Mouse (Mus musculus) mouse embryonic stem cell (cell line): ENCODE measurements at regions not wholly inside any gene's neighbourhood (a gene's known extent, or its start where the extent isn't known, plus 50 kb on each side); places are given as distances from the start of the nearest gene placed in this dataset.
"Not testable (repeated sequence)": the region's sequence is repeated elsewhere in the genome, so short reads cannot be mapped to it uniquely, and the experiment has no call there.

Experiments used
- in situ Hi-C, 2 experiments: fragments of 300-500 bp; cut with MboI; formaldehyde crosslinking; loops; 1 replicate in 1 of 2; 3 replicates in 1 of 2; pipeline ENCODE4 v1.14.3; 2019 to 2020; ENCODE audit warnings: low sequenced_read_pairs in 2 of 2, low pct_unique_long_range_greater_than_20kb in 1 of 2, mixed read lengths in 1 of 2; ENCODE audit not compliant: unreplicated experiment in 1 of 2

DNA sequence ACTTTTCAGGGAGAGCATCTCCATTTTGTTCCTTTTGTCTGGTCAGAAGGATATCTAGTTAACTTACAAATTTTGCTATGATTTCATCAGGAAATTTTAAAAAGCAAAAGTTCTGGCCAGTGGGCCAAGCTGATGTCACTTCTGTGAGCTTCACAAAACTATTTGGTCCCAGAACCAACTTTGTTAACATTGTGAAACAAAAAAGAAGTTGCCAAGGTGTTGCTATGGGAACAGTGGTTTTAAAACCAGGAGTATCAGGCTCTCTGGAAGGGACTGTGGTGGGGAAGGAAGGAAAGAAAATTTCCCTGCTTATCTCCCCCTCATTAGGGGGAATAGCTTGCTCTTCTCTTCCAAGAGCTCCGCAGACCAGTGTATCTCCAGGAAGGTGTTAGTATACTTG is 416.8 kb upstream of the Auts2 start:
- in situ Hi-C loops: no loop called here

DNA sequence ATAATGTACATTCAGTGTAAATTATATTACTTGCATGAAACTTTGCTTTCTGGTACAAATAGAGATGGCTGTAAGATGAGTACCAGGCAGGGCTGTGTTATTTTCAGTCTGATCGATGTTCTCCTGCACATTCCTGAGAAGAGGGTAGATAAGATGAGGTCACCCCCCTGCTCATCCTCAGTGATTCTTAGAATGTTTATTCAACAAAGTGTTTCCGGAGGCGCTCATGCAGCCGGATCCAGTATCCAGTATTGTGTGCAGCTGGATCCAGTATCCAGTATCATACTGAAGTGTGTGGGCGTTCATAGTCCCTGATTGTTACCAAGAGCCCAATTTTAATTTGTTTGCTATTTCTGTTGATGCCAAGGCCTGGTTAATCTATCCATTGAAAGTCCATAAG is 413.0 kb upstream of the Auts2 start:
- in situ Hi-C loops: no loop called here

GRCm38 (mm10) chr5:132955051-132955450 is 411.9 kb upstream of the Auts2 start:
- in situ Hi-C loops: no loop called here

DNA sequence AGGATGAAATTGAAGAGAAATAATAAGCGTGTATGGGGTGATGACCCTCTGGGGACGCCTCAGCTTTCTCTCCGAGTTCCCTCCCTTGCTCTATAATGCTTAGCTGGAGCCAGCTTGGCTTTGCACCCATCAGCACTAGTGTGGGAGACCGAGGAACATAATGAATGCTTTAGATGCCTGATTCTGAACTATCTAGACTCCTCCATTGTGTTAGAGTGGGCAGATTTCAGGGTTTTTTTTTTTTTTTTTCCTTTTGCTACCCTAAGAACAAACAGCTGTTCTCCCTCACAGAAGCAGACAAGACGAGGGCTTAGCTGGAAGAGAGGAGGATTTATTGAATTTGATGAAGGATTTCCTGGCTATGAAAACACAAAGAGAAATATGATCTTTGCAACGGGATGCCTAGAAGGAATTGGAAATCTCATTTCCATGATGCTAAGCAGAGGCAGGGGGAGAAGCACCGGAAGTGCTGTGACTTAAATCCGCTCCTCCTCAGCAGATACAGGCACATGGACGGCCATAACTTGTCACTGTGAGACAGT is 390.4 kb upstream of the Auts2 start:
- in situ Hi-C loops: no loop called here

- in situ Hi-C loops: not testable (repeated sequence)
These were observed 386.8 kb upstream of the Auts2 start for GRCm38 (mm10) chr5:132929955-132930354.

DNA sequence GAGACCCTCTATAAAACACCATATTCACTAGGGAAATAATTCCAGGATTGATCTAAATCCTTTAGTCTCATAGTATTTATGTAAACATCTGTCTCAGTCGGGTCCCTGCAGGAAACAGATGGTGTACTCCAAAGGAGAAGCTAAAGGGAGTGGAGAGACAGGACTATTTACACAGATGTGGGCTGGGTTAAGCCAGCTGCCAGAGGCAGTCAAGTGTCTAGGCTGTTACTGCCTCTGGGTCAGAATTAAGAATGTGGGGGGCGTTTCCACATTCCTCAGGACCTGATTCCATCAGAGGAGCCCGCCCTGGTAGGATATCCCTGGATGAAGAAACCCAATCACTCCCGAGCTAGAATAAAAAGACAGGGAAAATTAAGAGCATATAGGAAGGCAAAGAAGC is 380.2 kb upstream of the Auts2 start:
- in situ Hi-C loops: no loop called here

- in situ Hi-C loops: no loop called here
These were observed 365.9 kb upstream of the Auts2 start for GRCm38 (mm10) chr5:132909056-132909455.

GRCm38 (mm10) chr5:132908220-132908619 is 365.1 kb upstream of the Auts2 start:
- in situ Hi-C loops: no loop called here

- in situ Hi-C loops: no loop called here
These were observed 349.4 kb upstream of the Auts2 start for GRCm38 (mm10) chr5:132892591-132892990.

DNA sequence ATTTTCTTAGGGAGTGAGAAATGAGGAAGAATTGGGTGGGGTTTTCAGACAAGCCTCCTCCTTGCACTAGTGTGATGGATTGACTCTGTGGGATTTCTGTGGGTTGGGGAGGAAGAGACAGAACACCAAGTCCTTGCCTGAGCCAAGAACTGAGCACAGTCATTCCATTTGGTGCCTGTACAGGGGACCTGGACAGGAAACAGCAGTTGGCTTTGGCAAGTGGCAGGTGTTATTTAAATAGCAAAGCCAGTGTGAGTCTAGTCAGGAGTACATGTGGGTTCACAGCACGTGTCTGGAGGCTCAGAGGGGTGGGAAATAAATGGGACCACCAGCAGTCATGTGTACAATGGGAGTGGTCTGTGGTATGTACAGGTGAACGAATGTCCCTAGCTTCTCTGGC is 341.0 kb upstream of the Auts2 start:
- in situ Hi-C loops: no loop called here

DNA sequence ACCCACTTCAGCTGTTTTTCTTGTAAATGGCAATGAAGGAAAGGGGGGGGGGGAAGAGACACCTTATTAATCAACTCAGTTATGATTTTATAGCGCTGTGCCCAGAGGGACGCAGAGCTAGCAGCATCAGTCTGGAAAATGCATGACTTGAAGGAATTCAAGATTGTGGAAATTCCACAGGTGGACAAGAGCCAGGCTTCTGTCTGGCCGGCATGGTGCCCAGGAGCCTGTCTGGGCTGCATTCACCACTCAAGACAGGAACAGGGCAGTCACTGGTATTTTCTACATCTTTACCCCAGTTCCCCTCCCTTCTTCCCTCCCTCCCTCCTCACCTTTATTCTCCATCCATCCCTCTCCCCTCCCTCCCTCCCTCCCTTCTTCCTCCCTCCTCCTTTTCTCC is 339.1 kb upstream of the Auts2 start:
- in situ Hi-C loops: no loop called here

DNA sequence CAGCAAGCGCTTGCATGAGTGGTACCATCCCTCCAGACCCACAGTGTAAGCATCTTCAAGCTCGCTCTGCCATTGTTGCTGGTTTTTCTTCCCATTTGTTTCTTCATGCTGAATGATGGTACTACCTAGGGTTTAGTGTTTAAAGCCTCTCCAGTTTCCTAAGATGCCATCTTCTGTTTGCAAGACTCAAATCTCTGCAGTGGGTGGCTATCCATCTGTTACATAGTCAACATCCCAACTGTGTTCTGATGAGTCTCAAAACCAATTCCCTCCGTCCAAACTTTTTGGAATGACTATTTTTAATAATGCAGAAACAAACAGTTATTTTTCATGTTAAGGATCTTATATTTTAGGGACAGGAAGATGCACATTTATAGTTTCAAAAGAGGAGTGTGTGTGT is 338.0 kb upstream of the Auts2 start:
- in situ Hi-C loops: no loop called here

- in situ Hi-C loops: no loop called here
These were observed 333.2 kb upstream of the Auts2 start for GRCm38 (mm10) chr5:132876336-132876840.

- in situ Hi-C loops: no loop called here
These were observed 315.8 kb upstream of the Auts2 start for GRCm38 (mm10) chr5:132858846-132859510.

DNA sequence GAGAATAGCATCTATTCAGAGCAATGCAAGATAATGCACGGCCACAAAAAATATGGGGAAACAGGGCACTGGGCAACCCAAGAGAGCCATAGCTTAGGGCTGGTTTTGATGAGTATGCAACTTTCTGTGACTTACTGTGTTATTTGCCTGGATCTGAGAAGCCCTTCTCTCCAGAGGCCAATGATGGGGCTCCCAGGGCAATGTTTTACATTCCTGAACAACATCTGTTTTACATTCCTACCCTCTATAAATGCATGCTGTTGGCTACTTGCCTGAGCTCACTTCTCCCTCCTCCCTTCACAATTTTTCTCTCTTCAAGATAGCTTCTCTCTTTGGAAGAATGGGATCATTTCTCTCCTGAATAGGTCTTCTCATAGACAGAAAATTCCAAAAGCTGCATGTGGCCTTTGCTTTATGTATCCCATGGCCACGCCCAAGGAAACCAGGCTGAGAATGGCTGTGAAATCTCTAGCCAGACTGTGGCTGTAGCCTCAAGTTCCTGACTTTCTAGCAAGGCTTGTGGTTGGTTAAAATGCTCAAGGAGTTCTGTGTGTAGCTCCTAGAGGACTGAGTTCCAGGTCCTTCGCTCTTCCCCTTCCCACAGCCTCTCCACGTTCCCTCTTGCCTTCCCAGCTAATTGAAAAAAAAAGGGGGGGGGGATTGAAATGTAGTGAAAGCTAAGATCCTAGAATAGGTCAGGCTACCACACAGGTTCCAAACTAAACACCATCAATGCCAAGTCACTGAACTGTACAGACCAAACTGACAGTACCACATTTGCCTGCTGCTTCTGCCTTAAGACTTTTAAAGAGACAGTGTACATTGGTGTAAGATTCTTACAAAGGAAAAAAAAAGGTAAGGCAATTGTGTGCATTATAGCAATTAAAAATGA is 312.7 kb upstream of the Auts2 start:
- in situ Hi-C loops: no loop called here

DNA sequence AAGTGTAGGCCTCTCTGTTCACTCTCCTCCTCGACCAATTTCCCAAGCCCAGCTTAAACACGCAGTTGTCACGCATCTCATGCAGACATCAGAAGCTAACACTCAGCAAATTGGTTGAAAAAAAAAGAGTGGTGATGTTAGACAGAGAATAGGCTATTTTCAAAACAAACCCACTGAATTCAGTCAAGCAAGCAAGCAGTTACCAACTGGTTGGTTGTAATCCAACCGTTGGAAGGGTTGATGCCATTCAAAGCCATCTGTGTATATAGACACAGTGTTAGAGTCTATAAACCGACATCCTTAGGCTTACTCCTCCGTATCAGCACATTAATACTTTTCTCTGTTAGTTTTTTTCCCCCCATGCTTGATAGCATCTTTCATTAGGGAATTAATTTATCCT is 307.6 kb upstream of the Auts2 start:
- in situ Hi-C loops: no loop called here

DNA sequence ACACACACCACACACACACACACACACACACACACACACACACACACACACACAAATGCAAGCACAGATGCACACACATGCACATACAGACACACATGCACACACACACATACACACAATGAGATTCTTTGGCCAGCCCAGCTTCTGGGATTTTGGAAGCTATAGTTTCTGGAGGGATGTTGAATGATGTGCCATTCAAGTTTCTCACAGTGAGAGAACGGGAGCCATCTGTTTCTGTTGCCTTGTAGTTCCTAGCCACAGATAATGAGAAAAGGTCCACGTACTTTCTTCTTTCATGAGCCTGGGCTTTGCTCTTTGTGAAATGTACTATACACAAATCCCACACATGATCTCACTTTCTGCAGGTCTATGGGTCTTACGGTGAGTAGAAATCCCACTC is 304.9 kb upstream of the Auts2 start:
- in situ Hi-C loops: no loop called here

DNA sequence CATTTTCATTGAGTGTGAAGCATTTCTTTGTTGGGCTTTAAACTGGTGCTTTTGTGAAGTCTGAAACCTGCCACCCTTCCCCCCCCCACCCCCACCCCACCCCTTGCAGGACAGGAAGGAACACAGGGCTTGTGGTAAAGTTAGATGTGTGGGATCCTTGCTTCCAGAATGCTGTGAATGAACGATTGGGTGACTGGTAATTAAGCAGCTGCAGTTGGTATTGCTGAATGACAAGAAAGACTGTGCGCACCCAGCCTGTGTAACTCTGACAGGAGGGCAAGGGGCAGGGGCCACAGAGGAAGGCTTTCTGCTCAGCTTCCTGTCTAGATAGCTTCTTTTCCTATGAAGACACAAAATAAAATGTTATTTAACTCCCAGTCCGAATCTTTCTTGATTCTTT is 300.1 kb upstream of the Auts2 start:
- in situ Hi-C loops: no loop called here

DNA sequence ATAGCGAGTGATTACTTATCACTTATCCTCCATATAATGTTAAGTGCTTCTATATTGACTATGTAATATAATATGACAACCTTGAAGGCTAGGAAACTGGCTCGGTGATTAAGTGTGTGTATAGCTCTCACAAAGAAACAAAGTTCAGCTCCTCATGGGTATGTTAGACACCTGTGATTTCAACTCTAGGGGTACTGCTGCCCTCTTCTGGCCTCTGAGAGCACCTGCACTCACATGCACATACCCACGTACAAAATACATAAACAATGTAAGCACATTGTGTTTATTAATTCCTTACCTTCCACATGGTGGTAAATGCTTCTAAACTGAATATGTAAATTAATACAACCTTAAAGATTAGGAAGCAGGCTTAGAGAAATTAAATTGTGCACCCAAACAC is 298.6 kb upstream of the Auts2 start:
- in situ Hi-C loops: no loop called here

GRCm38 (mm10) chr5:132837420-132837819 is 294.3 kb upstream of the Auts2 start:
- in situ Hi-C loops: no loop called here
